9 mouse cellular contexts compared by ENCODE assay signal in genomic region chr7:109615601-109616000, GRCm38 (mm10).
A peak's percentile ranks its signal among the peaks of the same experiment; 100 is the strongest.
DNase-seq lines count a peak whose midpoint lies in the region; ATAC-seq lines count a peak whose summit lies in the region.
"Had no signal": no experiment of that assay in that cellular context is flagged by ENCODE, and none has a peak within 500 bp of the region (broad histone marks: within the 10 kb centered on the region; RNA-seq: fewer than 3 reads in every experiment).

No protein-coding gene starts in this region.

- H3K9me3 ChIP-seq in megakaryocyte, embryonic 14.5 days = no peaks in the 10 kb centered on the region
- no peaks in the 10 kb centered on the region for H3K9me3 ChIP-seq in liver, embryonic 11.5 days (ENCODE audit: control insufficient read depth, low read length)
- no peaks in the 10 kb centered on the region for H3K9me3 ChIP-seq in stomach, embryonic 16.5 days (replicated peaks; ENCODE audit: control insufficient read depth, low read length)

- DNase-seq in cerebellum, adult 9-10 months = peak; percentile 36
- DNase-seq in cerebellum, adult 11 months = no peak
- DNase-seq in liver, embryonic 11.5 days (ENCODE audit: low spot score) = no peak
- no peak for DNase-seq in left cerebral cortex, postnatal 4 days
- DNase-seq in layer of hippocampus, adult 9-10 months (ENCODE audit: low spot score) = no peak

- 44% methylated on average over 4 of the region's 4 CpGs for WGBS in liver, embryonic 11.5 days
- 34% methylated on average over 4 of the region's 4 CpGs for WGBS in stomach, embryonic 16.5 days

- intact Hi-C loops in left cerebral cortex, postnatal 4 days (cut with DNase I) = no loop called here

- H3K36me3 ChIP-seq in megakaryocyte, embryonic 14.5 days (replicated peaks; ENCODE audit: low read length) = no peaks in the 10 kb centered on the region
- no peaks in the 10 kb centered on the region for H3K36me3 ChIP-seq in liver, embryonic 11.5 days (ENCODE audit: control insufficient read depth, insufficient read depth, low read length)
- no peaks in the 10 kb centered on the region for H3K36me3 ChIP-seq in stomach, embryonic 16.5 days (ENCODE audit: control insufficient read depth, insufficient read depth, low read length)

- peaks cover 78% of the 10 kb centered on the region for H3K4me1 ChIP-seq in megakaryocyte, embryonic 14.5 days
- H3K4me1 ChIP-seq in liver, embryonic 11.5 days (replicated peaks; ENCODE audit: control insufficient read depth, insufficient read depth, low read length) = peaks cover 34% of the 10 kb centered on the region
- peaks cover 61% of the 10 kb centered on the region for H3K4me1 ChIP-seq in stomach, embryonic 16.5 days (ENCODE audit: control insufficient read depth, insufficient read depth, low read length)

- no peak overlapping the region for H3K9ac ChIP-seq in liver, embryonic 11.5 days (ENCODE audit: low read depth, low read length)
- H3K9ac ChIP-seq in stomach, embryonic 16.5 days (ENCODE audit: low read length) = peak overlapping the region; percentile 76

- peak overlapping the region; percentile 64 for H3K4me2 ChIP-seq in liver, embryonic 11.5 days
- H3K4me2 ChIP-seq in stomach, embryonic 16.5 days (ENCODE audit: low read depth, low read length) = peak overlapping the region; percentile 67

- no peaks in the 10 kb centered on the region for H3K27me3 ChIP-seq in megakaryocyte, embryonic 14.5 days (replicated peaks)
- H3K27me3 ChIP-seq in liver, embryonic 11.5 days (replicated peaks; ENCODE audit: control insufficient read depth, insufficient read depth, low read length) = no peaks in the 10 kb centered on the region
- no peaks in the 10 kb centered on the region for H3K27me3 ChIP-seq in stomach, embryonic 16.5 days (ENCODE audit: control insufficient read depth, insufficient read depth, low read length)

- peak overlapping the region; percentile 88 for H3K4me3 ChIP-seq in megakaryocyte, embryonic 14.5 days (replicated peaks)
- peak overlapping the region; percentile 30 for H3K4me3 ChIP-seq in liver, embryonic 11.5 days (ENCODE audit: low read depth, low read length)
- H3K4me3 ChIP-seq in stomach, embryonic 16.5 days (replicated peaks; ENCODE audit: low read length) = peak overlapping the region; percentile 50
- H3K4me3 ChIP-seq: myocyte had no signal

- no peak overlapping the region for H3K27ac ChIP-seq in liver, embryonic 11.5 days (ENCODE audit: low read depth, low read length)
- peak overlapping the region; percentile 98 for H3K27ac ChIP-seq in stomach, embryonic 16.5 days (ENCODE audit: low read length)

- ATAC-seq in megakaryocyte, adult 5-6 weeks (ENCODE audit: poor library complexity, severe bottlenecking) = no peak
- no peak for ATAC-seq in liver, embryonic 11.5 days (replicated peaks; ENCODE audit: low FRiP score)
- ATAC-seq in stomach, embryonic 16.5 days (ENCODE audit: insufficient read depth, low FRiP score) = no peak

Comparison
In these comparisons a context has a peak if more than half of its experiments do, and no peak if none do; other contexts are left out.
1. H3K4me3 ChIP-seq: peak in every context shown above with its lines; median percentile 88 in megakaryocyte, embryonic 14.5 days; 50 in stomach, embryonic 16.5 days; 30 in liver, embryonic 11.5 days.